Mouse (Mus musculus) stomach, embryonic 15.5 days (tissue): ENCODE measurements around the gene Cbr4. TPM values are rescaled to one million over a fixed set of nuclear protein-coding genes. Genes with fewer than 3 reads are reported as not detected.

Experiments
- ATAC-seq: fragments of 200-750 bp; cut with Nextera tagmentation; 2 replicates; pipeline ENCODE4 v1.8.0; 2017; ENCODE audit warnings: low read depth, moderate number of reproducible peaks, moderate TSS enrichment; ENCODE audit not compliant: insufficient read depth, low FRiP score
- H3K27ac ChIP-seq: fragments of 300-500 bp; sonication (generic); 2 replicates; pipeline ENCODE4 v1.5.1; 2015; ENCODE audit warnings: mild to moderate bottlenecking, inconsistent platforms
- H3K27me3 ChIP-seq: fragments of 300-500 bp; sonication (generic); replicated peaks from 2 replicates; pipeline ENCODE4 v1.6.1; 2015; ENCODE audit warnings: inconsistent platforms
- H3K36me3 ChIP-seq: fragments of 300-500 bp; sonication (generic); 2 replicates; pipeline ENCODE4 v1.6.1; 2015; ENCODE audit warnings: inconsistent platforms
- H3K4me1 ChIP-seq: fragments of 300-500 bp; sonication (generic); 2 replicates; pipeline ENCODE4 v1.6.1; 2015; ENCODE audit warnings: inconsistent platforms
- H3K4me2 ChIP-seq: fragments of 300-500 bp; sonication (generic); 2 replicates; pipeline ENCODE4 v1.6.1; 2015; ENCODE audit warnings: mild to moderate bottlenecking, inconsistent platforms
- H3K4me3 ChIP-seq: fragments of 300-500 bp; sonication (generic); replicated peaks from 2 replicates; pipeline ENCODE4 v1.5.1; 2015; ENCODE audit warnings: inconsistent platforms
- H3K9ac ChIP-seq: fragments of 300-500 bp; sonication (generic); 2 replicates; pipeline ENCODE4 v1.6.1; 2015; ENCODE audit warnings: inconsistent platforms
- H3K9me3 ChIP-seq: fragments of 300-500 bp; sonication (generic); 2 replicates; pipeline ENCODE4 v1.6.1; 2016; ENCODE audit warnings: inconsistent platforms
- WGBS: fragments of 180-500 bp; shearing (Covaris S2); methylation state at CpG from one replicate; pipeline ENCODE4 v1.1.7; 2015; 5-methylcytosine and 5-hydroxymethylcytosine counted together
- polyA plus RNA-seq: library from polyadenylated mRNA; unstranded; fragments of >200 nt; fragmentation: Nextera tagmentation; extraction: Ambion mirVana; gene quantifications from 2 replicates; pipeline ENCODE4 v1.2.1, GENCODE M21; 2015

Gene Cbr4
- polyA plus RNA-seq, 1 experiment from 2014 or later, result 29.9 TPM

- no peak overlapping the region for H3K4me3 ChIP-seq
- H3K27me3 ChIP-seq, result no peaks in the 10 kb centered on the region
- no peak overlapping the region for H3K27ac ChIP-seq
- no peaks in the 10 kb centered on the region for H3K9me3 ChIP-seq
- no peak overlapping the region for H3K4me2 ChIP-seq
- H3K36me3 ChIP-seq, result peaks cover 20% of the 10 kb centered on the region
- WGBS, result 70% methylated on average over 22 of the region's 22 CpGs
- no peaks in the 10 kb centered on the region for H3K4me1 ChIP-seq
- ATAC-seq, result no peak
- H3K9ac ChIP-seq, result no peak overlapping the region
These were observed 44.6 kb downstream of the Cbr4 start for GRCm38 (mm10) chr8:61531944-61532795.

GRCm38 (mm10) chr8:61532831-61533230 lies 45.3 kb downstream of the Cbr4 start:
- Histone ChIP-seq H3K27me3 (no peaks in the 10 kb centered on the region), H3K4me2 (no peak overlapping the region), H3K9ac (no peak overlapping the region), H3K9me3 (no peaks in the 10 kb centered on the region), H3K4me3 (no peak overlapping the region), H3K36me3 (peaks cover 20% of the 10 kb centered on the region), H3K27ac (no peak overlapping the region), H3K4me1 (0 out of 2 replicates have a peak, but pooled peaks cover 3% of the 10 kb centered on the region)
- no peak for ATAC-seq
- 65% methylated on average over 5 of the region's 5 CpGs for WGBS

DNA sequence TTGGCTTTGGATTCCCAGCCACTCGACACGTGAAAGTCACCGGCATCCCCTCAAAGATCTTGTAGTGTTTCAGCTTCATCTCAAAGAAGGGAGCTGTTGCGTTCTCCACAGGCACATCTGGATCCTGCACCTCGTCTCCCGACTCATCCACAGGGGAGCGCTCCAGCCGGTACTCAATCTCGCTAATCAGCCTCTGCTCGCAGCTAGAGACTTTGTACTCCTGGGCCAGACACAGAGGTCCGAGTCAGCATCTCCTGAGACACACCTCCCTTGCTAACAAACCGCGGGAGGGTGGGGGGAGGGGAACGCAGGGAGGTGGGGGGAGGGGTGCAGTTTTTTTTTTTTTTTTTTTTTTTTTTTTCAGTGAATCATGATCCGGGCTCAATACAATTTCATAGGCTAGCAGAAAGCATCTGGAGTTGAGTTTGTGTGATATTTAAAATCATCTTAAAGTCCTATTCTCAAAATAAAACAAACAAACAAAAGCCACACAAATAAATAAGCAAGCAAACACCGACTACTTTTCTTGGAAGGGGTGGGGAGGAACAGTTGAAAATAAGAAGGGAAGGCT lies 45.9 kb downstream of the Cbr4 start:
- Histone ChIP-seq H3K36me3 (peaks cover 20% of the 10 kb centered on the region), H3K27ac (no peak overlapping the region), H3K4me2 (no peak overlapping the region), H3K4me3 (no peak overlapping the region), H3K4me1 (0 out of 2 replicates have a peak, but pooled peaks cover 3% of the 10 kb centered on the region), H3K9ac (no peak overlapping the region), H3K27me3 (no peaks in the 10 kb centered on the region), H3K9me3 (no peaks in the 10 kb centered on the region)
- WGBS, result 52% methylated on average over 16 of the region's 16 CpGs
- ATAC-seq, result no peak

- Histone ChIP-seq H3K36me3 (peaks cover 24% of the 10 kb centered on the region), H3K4me3 (no peak overlapping the region), H3K27ac (no peak overlapping the region), H3K27me3 (no peaks in the 10 kb centered on the region), H3K9me3 (no peaks in the 10 kb centered on the region), H3K9ac (no peak overlapping the region), H3K4me2 (no peak overlapping the region), H3K4me1 (0 out of 2 replicates have a peak, but pooled peaks cover 3% of the 10 kb centered on the region)
- WGBS, result 76% methylated on average over 11 of the region's 11 CpGs
- no peak for ATAC-seq
These were observed 47.9 kb downstream of the Cbr4 start for GRCm38 (mm10) chr8:61535472-61535871.

DNA sequence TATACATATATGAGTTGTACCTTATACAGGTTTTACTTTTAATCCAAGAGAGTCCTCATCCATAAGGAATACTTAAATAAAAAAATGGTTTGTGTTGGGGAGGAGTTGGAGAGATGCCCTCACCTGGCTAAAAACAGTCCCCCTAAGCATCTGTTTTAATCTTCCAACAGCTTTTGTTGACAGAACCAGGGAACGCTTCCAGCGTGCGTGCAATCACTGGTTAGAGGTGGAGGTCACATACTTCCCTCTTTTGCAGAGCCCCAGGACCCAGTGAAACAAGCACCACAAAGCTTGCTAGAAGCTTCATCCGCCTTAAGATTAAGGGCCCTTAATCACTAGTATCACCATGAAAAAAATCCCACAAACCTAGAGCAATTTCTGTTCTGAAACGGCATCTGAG lies 49.9 kb downstream of the Cbr4 start:
- 64% methylated on average over 5 of the region's 5 CpGs for WGBS
- Histone ChIP-seq H3K4me1 (0 out of 2 replicates have a peak, but pooled peaks cover 3% of the 10 kb centered on the region), H3K9ac (no peak overlapping the region), H3K4me2 (no peak overlapping the region), H3K27me3 (no peaks in the 10 kb centered on the region), H3K27ac (no peak overlapping the region), H3K36me3 (peaks cover 14% of the 10 kb centered on the region), H3K4me3 (no peak overlapping the region), H3K9me3 (no peaks in the 10 kb centered on the region)
- no peak for ATAC-seq

GRCm38 (mm10) chr8:61539828-61540500 lies 52.4 kb downstream of the Cbr4 start:
- no peaks in the 10 kb centered on the region for H3K27me3 ChIP-seq
- WGBS, result 41% methylated on average over 7 of the region's 7 CpGs
- 0 out of 2 replicates have a peak, but pooled peaks cover 6% of the 10 kb centered on the region for H3K4me1 ChIP-seq
- ATAC-seq, result no peak
- peaks cover 9% of the 10 kb centered on the region for H3K36me3 ChIP-seq
- no peak overlapping the region for H3K9ac ChIP-seq
- no peak overlapping the region for H3K4me2 ChIP-seq
- no peak overlapping the region for H3K4me3 ChIP-seq
- no peak overlapping the region for H3K27ac ChIP-seq
- no peaks in the 10 kb centered on the region for H3K9me3 ChIP-seq

- WGBS, result 84% methylated on average over 41 of the region's 41 CpGs
- H3K4me3 ChIP-seq, result no peak overlapping the region
- no peak overlapping the region for H3K9ac ChIP-seq
- H3K4me2 ChIP-seq, result no peak overlapping the region
- H3K36me3 ChIP-seq, result peaks cover 15% of the 10 kb centered on the region
- no peak for ATAC-seq
- no peak overlapping the region for H3K27ac ChIP-seq
- no peaks in the 10 kb centered on the region for H3K9me3 ChIP-seq
- no peaks in the 10 kb centered on the region for H3K27me3 ChIP-seq
- H3K4me1 ChIP-seq, result 0 out of 2 replicates have a peak, but pooled peaks cover 3% of the 10 kb centered on the region
These were observed 62.1 kb downstream of the Cbr4 start for GRCm38 (mm10) chr8:61549585-61549984.

DNA sequence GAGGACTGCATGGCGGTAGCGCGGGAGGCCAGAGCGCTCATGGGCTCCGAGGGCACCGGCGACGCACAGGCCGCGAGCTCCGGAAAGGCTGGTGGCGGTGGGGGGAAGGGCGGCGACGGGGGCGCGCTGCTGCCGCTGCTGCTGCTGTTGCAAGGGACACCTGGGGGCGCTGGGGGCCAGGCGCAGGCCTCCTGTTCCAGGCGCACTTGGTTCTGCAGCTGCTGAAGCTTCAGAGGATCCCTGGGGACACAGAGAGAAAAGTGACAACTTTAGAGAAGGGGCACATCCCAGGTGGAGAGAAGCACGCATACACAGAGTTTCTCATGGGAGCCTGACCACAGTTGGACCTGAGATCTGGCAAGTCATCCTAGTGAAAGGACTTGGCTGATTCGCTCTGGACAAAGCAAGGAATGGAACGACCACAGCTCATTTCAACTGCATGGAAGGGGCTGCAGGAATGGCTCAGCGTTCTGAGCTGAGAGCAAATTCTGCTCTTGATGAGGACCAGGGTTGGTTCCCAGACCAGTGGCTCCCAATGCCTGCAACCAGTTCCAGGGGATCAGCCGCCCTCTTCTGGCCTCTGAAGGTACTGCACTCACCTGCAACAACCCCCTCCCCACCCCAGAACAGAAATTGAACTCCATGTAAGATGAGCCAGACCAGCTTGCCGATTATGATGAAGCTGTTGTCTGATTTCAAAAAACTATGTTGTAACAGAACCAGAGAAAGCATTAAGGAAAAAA lies 62.6 kb downstream of the Cbr4 start:
- Histone ChIP-seq H3K27ac (no peak overlapping the region), H3K9ac (no peak overlapping the region), H3K4me3 (no peak overlapping the region), H3K9me3 (no peaks in the 10 kb centered on the region), H3K4me1 (0 out of 2 replicates have a peak, but pooled peaks cover 3% of the 10 kb centered on the region), H3K27me3 (no peaks in the 10 kb centered on the region), H3K4me2 (no peak overlapping the region), H3K36me3 (peaks cover 15% of the 10 kb centered on the region)
- no peak for ATAC-seq
- 60% methylated on average over 25 of the region's 27 CpGs for WGBS

GRCm38 (mm10) chr8:61552221-61552620 lies 64.7 kb downstream of the Cbr4 start:
- Histone ChIP-seq H3K9ac (no peak overlapping the region), H3K27me3 (no peaks in the 10 kb centered on the region), H3K4me2 (no peak overlapping the region), H3K4me1 (peaks cover 11% of the 10 kb centered on the region; the same call in 1 of the 2 replicates), H3K27ac (peak overlapping the region; percentile 52; the same call in 1 of the 2 replicates), H3K9me3 (no peaks in the 10 kb centered on the region), H3K36me3 (peaks cover 15% of the 10 kb centered on the region), H3K4me3 (no peak overlapping the region)
- no peak for ATAC-seq
- WGBS, result 70% methylated on average over 6 of the region's 6 CpGs

DNA sequence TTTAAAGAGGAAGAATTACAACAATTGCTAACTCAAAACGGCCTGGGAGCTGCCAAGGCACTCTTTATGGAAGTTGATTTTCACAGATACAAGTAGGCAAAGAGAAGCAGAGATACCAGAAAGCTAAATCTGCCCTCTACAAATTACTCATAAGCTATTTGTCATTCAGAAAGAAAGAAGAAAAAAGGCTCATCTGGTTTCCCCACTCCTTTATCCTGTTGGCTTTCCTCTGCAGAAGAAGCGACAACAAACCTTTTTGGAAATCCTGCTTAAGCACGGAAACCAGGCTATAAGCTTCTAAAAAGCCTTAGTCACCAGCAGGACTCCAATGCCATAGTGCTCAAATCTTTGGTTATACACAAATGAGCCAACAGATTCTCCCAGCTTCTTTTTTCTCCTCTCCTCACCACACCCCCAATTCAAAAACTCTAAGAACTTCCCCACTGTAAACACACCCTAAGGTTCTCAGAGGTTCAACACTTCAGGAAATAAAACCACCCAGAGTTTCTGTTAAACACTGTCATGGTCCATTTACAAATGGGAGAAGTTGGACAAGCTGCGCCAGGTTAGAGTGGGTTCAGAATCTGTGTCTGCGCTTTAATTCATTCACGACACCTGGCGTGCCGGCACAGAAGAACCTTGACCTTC lies 65.3 kb downstream of the Cbr4 start:
- no peak overlapping the region for H3K9ac ChIP-seq
- H3K4me2 ChIP-seq, result no peak overlapping the region
- H3K36me3 ChIP-seq, result peaks cover 15% of the 10 kb centered on the region
- peaks cover 15% of the 10 kb centered on the region; the same call in 1 of the 2 replicates for H3K4me1 ChIP-seq
- H3K27ac ChIP-seq, result peak overlapping the region; percentile 52; the same call in 1 of the 2 replicates
- no peak overlapping the region for H3K4me3 ChIP-seq
- H3K9me3 ChIP-seq, result no peaks in the 10 kb centered on the region
- no peaks in the 10 kb centered on the region for H3K27me3 ChIP-seq
- peak; percentile 47; the same call in 1 of the 2 replicates for ATAC-seq
- WGBS, result 58% methylated on average over 8 of the region's 8 CpGs

DNA sequence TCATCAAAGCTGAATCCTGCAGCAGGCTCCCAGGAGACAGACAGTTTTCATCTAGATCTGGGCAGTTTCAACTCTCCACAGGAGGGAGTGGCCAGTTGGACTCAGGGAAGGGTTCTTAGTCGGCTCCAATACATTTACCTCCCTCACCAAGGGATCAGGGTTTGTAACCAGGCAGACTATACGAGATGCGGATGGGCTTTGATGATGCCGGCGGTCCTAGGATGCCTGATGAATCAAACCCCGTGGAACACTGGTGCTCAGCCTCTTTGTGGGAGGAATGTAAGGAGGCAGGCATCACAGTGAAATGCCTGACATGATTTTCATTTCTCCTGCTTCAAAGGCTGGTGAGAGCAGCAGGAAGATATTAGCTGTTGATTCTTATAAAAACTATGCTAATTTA lies 67.8 kb downstream of the Cbr4 start:
- no peaks in the 10 kb centered on the region for H3K27me3 ChIP-seq
- H3K36me3 ChIP-seq, result no peaks in the 10 kb centered on the region
- H3K4me3 ChIP-seq, result no peak overlapping the region
- no peak for ATAC-seq
- H3K4me2 ChIP-seq, result no peak overlapping the region
- 65% methylated on average over 6 of the region's 6 CpGs for WGBS
- no peaks in the 10 kb centered on the region for H3K9me3 ChIP-seq
- H3K27ac ChIP-seq, result no peak overlapping the region
- no peak overlapping the region for H3K9ac ChIP-seq
- H3K4me1 ChIP-seq, result peaks cover 21% of the 10 kb centered on the region; the same call in 1 of the 2 replicates
